Mouse (Mus musculus) brain, embryonic 14.5 days (tissue): ENCODE measurements around the gene Rock2.

ENCODE experiments used
- CTCF ChIP-seq: fragments of 200-500 bp; IDR thresholded peaks from 2 replicates; pipeline ENCODE4 v1.5.1; 2012; ENCODE audit warnings: inconsistent platforms, mild to moderate bottlenecking, moderate library complexity, borderline replicate concordance; ENCODE audit not compliant: insufficient read depth, insufficient read length; ENCODE audit errors: extremely low read depth
- POLR2A ChIP-seq: fragments of 200-500 bp; IDR thresholded peaks from 2 replicates; pipeline ENCODE4 v1.6.1; 2012; ENCODE audit warnings: mild to moderate bottlenecking, inconsistent platforms, borderline replicate concordance; ENCODE audit not compliant: poor library complexity, insufficient read depth, insufficient read length, severe bottlenecking; ENCODE audit errors: extremely low read depth

DNA sequence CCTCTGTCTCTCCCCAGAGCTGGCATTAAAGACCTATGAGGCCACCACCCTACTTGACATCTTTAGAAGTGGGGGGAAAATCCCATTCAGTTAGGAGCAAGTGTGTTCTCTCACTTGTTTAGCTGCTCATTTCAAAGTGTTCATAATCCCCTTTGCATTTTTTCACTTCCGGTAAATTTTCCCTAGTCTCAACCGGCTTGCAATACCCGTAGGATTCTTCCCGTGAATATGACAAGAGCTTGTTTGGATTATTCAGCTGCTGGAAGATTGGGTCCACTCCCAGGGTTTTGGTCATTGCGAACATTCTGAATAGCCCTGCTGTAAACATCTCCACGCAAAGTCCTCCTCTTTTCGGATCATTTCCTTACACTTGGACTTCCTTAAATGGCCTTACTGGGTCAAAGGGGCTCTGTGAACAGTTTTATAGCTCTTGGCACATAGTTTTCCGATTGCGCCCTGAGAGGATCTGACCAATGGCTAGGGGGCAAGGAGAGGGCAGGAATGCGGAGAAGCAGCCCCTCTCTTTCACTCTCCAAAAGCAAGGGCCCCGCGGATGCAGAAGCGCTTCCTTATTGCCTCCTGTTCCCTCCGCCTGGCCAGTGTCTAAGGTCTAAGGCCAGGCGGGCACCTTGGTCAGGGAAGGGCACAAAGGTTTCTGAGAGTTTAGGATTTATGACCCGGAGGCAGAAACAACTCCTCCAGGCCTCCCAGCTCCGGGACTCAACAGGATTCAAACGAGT lies 869 bp upstream of the Rock2 start:
- no peak for TF ChIP-seq CTCF
- no peak for TF ChIP-seq POLR2A
